Mouse (Mus musculus) granulocyte monocyte progenitor cell, adult 5-6 weeks (primary cell): ENCODE data around the gene Zc2hc1b. TPM values are rescaled to one million over a fixed set of nuclear protein-coding genes. Genes with fewer than 3 reads are reported as not detected.
"Not testable (repeated sequence)": the region's sequence is repeated elsewhere in the genome, so short reads cannot be mapped to it uniquely, and the experiment has no call there.

Source experiments
- ATAC-seq: replicated peaks from 2 replicates; pipeline ENCODE4 v1.8.0; 2016; ENCODE audit warnings: mild to moderate bottlenecking, moderate TSS enrichment, inconsistent platforms; ENCODE audit not compliant: poor library complexity, severe bottlenecking
- total RNA-seq, 2 experiments: library from RNA; stranded (forward) in 1 of 2; stranded (reverse) in 1 of 2; fragments of 200-712, 200-1000 nt in 1 of 2; fragments of >200 nt in 1 of 2; fragmentation: Nextera tagmentation in 1 of 2; gene quantifications; 2 replicates each; pipeline ENCODE4 v1.2.3; 2014 to 2017

The Zc2hc1b gene
- total RNA-seq (2014; fragmentation: Nextera tagmentation) (not detected in 2 replicates), total RNA-seq (2017) (not detected in 2 replicates)

DNA sequence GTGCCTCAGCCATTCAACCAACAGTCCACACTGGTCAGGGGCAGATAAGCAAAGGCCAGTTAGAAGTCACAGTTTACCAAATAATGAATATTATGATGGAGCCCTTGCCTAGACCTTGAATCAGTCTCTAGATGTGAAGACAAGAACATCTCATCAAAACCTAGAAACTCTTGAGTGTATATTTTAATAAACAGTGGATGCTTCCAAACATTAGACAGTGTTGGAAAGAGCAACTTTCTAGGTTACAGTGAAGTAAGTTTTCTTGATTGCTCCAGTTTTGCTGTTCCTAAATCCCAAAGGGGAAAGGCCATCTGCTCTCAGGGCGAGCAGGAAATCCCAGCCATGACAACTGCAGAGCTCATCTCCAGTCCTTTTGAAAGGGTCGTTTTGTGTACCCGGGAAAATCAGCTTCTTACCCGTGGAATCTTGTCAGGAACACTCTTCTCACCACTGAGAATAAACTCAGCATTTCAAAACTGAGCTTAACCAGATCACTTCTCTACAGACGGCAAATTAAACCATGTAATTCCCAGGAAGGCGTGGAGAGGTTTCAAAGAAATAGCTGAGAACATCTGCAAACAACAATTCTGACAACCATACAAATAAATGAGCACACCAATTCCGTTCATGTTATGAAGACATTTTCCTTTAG, at the start of gene Zc2hc1b:
Gene Zc2hc1b (minus strand): TSS at position 51 of the 652 bp plus-strand sequence.
- ATAC-seq, result no peak

DNA sequence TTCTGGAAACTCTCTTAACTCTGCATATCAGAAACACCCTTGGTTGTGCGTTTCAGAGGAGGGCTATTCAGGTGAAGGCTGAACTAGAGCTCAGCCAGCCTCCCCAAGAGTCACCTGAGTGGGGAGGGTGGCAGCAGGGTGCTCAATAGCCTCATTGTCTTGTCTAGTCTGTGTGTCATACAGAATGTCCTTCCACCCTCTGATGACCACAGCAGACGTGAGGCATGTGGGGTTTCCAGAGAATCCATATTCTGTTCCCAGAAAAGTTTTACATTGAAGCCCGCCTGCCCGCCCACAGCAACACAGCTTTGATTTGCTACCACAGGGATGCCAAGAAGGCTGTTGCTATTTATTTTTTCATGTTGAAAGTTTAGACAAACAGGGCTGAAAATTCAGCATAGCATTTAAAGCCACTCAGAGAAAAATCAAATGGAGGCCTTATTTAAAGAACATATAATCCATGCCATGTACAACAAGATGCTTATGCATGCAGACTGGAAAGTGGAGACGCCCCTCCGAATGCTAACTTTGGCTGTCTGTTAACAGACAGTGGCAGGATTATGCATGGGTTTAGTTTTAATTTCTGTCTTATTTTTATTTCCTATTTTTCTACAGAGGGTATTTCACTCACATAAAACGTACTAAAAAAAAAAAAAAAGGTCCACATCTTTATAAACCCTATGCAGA, 47.7 kb upstream of the Zc2hc1b start:
- ATAC-seq, result no peak

DNA sequence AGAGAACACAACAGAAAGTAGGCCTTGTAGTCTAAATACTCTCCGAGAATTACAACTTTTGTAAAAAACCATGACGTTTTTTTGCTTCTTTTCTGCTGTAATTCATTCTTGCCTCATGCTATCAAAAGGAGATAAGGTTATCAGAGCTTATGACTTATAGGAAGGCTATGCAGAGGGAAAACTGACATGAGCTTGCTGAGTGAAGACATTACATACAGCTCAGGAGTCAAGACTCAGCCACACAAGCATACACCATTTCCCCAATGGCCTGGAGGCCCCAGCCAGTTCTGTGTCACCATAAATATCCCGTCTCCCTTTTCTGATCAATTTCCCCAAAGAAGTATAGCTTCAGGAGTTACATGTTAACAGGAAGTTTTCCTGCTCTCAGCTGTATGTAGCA, 44.3 kb upstream of the Zc2hc1b start:
- ATAC-seq, result no peak

DNA sequence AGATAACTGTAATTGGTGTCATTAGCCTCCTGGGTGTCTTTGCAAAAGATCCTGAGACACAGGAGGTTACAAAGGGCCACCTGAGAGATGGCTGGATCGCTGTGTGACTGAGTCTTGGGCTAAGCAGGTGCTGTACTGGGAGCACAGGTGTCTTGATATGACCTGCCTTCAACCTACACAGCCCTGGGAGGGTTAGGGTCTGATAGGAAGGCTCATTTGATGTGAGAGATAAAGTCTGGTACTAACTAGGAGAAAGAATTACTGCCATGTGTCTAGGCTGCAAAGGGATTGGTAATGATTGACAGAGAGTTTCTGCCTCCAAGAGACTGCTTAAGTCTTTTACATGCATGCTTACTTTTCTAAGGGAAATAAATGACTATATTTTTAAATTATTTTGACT, 42.2 kb upstream of the Zc2hc1b start:
- ATAC-seq, result no peak

DNA sequence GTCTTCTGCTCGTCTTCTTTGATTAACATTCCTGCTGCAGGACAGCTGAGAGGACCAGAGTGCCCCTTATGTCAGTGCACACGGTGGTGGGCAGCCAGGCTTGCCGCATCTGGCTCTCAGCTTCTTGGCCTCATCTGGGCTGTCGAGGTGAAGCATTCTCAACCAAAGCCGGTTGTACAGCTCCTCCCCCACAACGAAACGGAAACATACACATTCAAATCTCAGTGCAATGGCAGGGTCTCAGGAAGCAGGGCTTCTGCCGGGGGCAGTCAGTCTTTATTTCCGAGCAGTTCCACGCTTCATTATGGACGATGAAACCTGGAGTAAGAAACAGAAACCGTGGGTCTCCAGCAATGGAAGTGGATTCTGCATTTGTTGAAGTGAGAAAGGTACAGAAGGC, 36.1 kb upstream of the Zc2hc1b start:
- no peak for ATAC-seq

DNA sequence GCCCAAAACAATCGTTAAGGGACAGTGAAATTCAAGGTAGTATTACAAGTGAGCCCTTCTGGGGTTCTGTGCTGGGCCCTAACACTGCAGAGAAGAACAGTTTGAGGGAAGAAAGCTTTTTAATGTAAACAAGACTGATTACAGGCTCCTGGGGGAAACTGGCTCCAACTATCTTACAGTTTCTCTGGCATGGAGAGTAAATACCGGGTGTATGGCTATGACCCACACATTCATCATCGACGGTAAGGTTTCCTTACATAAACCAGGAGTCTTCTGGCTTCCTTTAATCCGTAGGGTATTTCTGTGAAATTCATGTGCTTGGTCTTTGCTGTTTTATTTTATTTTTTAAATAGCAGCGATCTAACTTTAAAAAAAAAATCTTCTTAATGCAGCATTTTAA, 35.0 kb upstream of the Zc2hc1b start:
- ATAC-seq, result no peak

DNA sequence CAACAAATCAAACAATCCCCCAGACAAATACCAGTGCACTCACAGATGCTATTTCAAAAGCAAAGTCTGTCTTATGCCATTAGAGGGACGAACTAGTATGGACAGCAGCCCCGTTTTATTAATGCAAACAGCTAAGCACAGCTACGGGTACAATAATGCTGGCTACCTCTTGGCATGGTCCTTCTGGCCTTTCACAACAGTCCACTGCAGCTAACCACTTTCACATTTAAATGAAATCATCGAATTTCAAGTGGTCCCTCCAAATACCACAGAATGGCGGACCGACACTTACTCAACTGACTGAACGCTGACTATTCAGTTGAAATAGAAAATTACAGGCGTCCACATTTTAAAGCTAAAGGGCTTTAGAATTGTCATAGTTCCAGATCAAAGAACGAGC, 34.5 kb upstream of the Zc2hc1b start:
- no peak for ATAC-seq

DNA sequence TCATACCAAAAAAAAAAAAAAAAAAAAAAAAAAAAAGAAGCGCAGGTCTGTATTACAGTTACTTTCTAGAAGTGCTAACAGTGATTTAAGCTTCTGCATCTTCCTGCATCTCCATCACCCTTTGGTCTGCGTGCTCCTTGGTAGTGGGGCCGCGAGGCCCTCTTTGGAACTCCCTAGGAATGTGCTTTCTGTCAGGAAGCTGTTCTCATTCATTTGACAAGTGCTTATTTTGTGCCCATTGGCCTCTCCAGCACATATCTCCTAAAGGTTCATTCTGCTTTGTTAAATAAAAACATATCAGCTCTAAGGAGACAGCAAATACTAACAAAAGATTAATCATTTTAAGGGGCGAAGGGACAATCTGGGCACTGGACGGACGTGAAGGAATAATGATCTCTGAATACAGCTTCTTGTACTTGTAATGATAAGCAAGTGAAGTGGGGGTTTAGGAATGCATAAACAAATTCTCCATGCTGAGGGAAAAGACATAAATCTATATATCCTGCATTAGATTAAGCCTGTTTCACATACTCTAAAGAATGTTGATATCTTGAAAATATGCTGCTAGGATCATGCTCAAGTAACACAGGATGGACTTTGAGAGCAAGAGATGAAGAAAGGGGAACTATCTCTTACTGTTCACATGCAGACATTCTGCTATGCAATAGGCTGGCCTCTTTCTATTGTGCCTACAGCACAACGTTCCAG, 32.3 kb upstream of the Zc2hc1b start:
- ATAC-seq, result no peak

DNA sequence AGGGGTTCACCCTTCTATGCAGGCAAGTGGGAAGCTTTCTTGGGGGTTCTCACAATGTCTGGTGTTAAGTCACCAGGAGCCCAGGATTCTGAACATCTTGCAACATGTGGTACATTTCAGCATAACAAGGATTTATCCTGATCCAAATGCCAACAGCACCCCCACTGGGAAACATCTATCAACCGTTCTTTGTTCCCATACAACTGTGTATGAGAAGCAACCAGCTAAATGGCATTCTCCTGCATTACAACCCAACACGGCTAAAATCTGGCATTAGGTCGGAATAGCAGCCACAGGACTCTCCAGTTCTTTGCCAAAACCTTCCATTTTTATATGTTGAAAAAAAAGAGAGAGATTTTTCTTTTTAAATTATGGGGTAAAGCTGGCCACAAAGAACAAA, 31.7 kb upstream of the Zc2hc1b start:
- no peak for ATAC-seq

DNA sequence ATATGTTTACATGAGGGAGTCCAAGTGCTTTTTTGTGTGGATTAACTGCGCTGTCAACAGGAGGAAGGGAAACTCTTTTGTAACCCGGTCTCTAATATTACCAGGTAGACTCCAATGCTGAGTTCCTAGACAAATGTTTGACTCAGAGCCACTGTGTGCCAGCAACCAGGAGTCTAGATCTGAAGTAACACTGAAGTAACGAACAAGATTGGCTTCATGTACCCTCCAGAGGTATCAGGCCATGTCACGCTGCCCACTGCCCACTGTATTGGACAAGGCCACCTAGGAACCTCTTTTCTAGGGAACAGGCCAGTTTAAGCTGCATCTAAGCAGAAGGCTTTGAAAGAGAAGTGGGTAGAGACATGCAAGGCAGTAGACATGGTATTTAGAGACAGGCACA, 31.2 kb upstream of the Zc2hc1b start:
- ATAC-seq, result no peak

DNA sequence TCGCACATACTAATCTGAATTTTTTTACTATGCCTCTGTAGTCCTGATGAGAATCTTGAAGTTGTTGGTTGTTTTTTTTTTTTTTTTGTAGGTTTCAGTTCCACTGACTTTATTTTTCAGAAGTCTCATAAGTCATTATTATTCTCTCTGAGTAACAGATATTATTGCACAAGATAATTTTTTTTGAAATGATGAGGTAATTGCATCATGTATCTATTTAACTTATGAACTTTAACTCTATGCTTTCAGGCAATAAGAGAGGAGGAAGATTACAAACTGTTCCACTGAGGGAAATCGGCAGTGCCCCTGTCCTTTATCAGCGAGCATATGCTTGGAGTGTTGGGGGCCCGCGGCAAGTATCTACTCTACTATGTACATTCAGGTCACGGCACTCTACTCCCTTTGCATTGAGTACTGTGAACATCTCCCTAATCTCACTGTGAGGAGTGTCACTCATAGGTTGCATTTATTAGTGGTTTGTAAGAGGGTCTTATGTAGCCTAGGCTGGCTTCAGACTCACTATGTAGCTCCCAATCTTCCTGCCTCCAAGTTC, 24.0 kb upstream of the Zc2hc1b start:
- ATAC-seq, result peak; percentile 65

DNA sequence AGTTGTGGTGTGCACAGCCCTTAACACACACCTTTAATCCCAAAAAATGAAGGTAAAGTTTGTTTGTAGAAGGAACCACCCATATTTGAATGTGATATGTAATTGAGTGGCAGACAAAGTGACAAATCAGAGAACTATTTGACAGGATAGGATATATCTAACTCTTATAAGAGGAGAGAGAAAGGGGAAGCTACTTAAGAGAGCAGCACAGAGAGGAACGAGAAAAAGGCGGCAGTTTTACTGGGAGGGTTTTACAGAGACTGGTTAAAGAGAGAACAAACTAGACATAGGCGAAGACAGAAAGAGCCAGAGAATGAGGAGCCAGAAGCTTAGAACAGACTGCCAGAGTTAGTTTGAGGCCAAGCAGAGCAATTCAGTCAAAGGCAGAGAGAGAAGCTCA, 23.0 kb upstream of the Zc2hc1b start:
- peak; percentile 49; the same call in 1 of the 2 replicates for ATAC-seq

DNA sequence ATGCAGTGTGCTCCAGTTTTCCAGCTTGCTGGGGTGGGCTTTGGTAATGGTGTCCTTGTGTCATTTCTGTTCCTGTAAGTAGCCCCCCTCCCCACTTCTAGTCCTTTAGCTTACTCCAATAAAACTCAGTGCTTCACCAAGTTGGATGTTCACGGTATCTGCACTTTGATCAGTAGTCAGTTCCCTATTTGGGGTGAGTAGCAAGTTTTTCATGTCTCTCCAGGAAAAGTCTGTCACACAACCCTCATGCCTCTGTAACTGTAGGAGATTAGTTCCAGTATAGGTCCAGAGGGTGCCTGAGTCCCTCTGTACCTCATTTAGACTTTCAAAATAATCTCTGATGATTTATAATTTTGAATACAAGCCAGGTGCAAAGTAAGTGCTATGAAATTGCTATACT, 21.4 kb upstream of the Zc2hc1b start:
- ATAC-seq, result peak; percentile 81

DNA sequence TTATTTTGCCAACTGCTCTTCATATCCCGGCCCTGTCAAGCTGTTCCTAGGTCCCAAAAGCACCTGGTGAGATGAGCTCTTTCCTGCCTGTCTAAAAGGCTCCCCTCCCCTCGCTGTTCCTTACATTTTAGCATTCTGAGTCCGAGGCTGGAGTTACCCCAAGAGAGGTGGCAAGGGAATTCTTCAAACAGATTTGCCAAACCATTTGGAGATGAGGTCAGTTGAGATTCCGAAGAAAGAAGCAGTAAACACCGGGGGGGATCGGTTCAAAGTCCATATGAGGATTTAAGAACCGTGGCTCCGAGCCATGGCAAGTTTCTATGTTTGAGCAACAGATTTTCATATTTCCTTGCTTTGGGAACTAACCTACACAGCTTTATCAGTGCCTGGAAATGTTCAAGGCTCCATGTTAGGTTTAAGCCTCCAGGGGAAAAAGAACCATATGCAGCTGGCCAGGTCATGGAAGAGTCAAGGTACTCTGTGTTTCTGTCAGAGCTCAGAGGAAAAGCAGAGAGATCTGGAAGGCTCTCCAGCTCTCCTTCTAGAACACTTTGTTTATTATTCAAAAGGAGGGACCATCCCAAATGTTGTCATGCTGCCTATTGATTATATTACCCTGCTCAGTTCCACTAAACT, 19.2 kb upstream of the Zc2hc1b start:
- ATAC-seq, result no peak

DNA sequence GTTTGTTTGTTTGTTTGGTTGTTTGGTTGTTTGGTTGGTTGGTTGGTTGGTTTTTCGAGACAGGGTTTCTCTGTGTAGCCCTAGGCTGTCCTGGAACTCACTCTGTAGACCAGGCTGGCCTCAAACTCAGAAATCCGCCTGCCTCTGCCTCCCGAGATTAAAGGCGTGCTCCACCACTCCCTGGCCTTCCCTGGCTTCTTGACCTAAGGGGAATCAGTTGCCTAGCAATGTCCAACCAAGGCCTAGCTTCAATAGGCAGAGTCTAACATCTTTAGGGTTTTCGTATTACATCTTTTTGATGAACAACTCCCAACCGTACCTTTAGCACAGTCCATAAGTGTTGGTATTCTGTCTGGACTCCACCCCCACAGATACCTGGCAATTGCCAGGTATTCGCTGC, 15.7 kb upstream of the Zc2hc1b start:
- not testable (repeated sequence) for ATAC-seq

DNA sequence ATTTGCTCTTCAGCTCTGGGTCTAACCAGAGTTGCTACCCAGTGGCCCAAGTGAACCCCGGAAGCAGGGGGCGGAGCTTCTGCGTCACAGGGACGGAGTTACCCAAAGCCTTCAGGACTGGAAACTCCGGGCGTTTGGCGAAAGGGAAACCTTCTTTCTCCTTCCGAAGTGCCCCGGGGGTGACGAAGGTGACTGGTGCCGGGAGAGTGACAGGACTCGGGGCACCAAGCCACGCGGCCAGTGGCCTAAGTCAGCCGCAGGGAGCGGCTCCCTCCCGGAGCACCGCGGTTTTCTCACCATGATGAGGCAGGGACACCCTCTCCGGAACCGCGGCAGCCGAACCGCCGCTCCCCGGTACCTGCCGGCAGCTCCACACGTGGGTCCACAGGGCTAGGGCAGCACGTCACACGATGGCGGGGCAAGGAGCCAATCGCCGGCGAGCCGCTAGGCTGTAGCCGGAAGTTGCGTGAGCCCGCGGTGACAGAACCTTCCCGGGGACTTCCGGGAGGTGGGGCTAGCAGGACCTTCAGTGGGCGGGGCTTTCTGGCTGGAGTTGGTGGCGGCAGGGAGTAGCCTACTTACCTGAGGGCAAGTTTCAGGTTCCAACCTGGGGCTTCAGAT, 15.0 kb upstream of the Zc2hc1b start, which contains the start of gene Ltv1:
Gene Ltv1 (minus strand): TSS at position 438 of the 621 bp plus-strand sequence.
- peak; percentile 99 for ATAC-seq

DNA sequence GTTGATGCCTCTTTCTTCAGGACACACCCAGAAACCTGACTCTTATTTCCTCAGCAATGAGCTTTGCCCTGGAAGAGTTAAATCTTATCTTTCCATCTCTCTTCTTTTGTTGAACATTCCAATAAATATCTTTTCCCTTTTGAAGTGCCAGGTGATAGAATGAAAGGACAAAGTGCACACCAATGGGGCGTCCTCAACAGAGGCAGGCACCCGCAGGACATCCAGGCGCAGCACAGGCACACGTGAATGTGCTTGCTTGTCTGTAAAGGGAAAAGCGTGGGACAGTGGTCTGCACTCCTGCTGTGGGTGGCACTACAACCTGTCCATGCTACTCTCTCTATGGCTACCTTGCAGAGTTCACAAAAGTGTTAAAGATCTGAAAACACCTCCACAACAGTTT, 12.1 kb upstream of the Zc2hc1b start:
- ATAC-seq, result no peak

DNA sequence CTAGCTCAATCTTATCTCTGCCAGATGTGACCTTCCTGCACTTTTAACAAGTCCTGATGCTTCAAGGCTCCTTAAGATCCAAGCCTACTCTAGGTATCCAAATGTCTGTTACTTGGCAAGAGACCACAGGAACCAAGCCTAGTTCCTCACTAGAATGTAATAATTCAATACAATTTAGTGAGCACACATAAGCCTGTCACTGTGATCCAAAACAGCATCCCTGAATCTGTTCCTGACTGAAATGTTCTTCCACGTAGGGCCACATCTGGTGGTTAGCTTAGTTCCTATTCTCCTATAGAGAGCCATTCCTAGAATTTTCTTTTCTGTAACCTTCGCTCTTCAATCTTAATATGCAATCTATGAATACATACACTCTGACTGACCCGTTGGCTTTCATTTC, 8.9 kb upstream of the Zc2hc1b start:
- ATAC-seq, result no peak

DNA sequence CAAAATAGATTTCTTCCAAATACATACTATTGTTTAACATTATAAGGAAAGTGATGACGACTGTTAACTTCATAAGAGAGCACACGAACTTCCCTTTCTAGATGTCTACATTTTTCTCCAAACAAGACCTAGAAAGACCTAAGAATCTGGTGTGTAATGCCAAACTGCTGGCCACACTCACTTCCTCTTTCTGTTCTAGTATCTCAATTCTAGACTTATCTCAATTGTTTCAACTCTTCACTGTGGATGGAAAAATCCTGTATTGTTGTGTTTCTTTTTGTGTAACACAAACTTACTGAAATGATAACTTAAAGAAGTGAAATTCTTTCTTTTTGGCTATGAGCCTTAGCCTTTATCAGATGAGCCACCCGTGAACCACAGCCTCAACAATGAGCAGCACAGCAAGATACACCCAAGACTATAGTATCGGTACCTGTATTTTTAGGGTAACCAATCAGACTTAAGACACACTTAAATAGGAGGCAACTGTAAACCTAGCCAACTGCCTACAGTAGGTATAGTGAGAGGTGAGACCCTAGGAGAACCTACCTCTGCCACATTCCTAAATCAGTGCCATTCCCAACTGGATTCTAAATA, 6.4 kb upstream of the Zc2hc1b start:
- ATAC-seq, result peak; percentile 90

DNA sequence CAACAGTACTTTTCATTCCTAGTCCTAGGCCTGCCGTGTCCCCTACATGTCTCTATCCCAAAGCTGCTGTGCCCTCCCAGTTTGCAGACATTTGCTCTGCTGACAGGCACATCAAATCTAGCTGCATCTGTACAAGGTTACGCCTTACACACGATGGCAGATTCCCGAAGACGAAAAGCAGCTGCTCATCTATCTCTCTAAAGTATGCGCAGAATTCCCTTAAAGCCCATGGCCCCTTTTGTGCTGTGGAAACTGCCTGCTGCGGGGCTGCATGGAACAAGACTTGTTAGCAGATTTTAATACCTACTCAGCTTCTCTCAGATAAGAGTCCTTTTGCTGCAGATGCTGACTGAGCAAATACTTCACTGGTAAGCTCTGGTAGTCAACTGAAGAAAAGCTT, 2.4 kb upstream of the Zc2hc1b start:
- no peak for ATAC-seq
